14 mouse cellular contexts compared by ENCODE assay signal in genomic region chr5:119594541-119594940, GRCm38 (mm10).
"Had no signal": no experiment of that assay in that cellular context is flagged by ENCODE, and none has a peak within 500 bp of the region (broad histone marks: within the 10 kb centered on the region; RNA-seq: fewer than 3 reads in every experiment).

No protein-coding gene starts in this region.

- DNase-seq: lung, adult 18-20 months; lung, embryonic 14.5 days; lung, postnatal 10 days; lung, postnatal 4 days; midbrain, embryonic 14.5 days; retina, postnatal 1 day; right cerebral cortex, adult 18-20 months; right cerebral cortex, postnatal 25 days; right cerebral cortex, postnatal 4 days; spleen, adult 18-20 months; thymus, adult 18-20 months; thymus, postnatal 14 days; thymus, postnatal 36 days had no signal

- ATAC-seq: midbrain, embryonic 16.5 days had no signal
